Mouse (Mus musculus) CD4-positive, CD25-positive, alpha-beta regulatory T cell, adult 4 months (primary cell): Measurements from ENCODE around the gene Cenpv. TPM values are rescaled to one million over a fixed set of nuclear protein-coding genes. Genes with fewer than 3 reads are reported as not detected.

Source experiments
- ATAC-seq: one replicate; pipeline ENCODE4 v1.8.0; 2017
- polyA plus RNA-seq, 2 experiments: library from polyadenylated mRNA; unstranded; fragments of 100-300 nt; shearing (Covaris generic); gene quantifications; one replicate each; pipeline ENCODE4 v1.2.1; 2017

Cenpv gene
- polyA plus RNA-seq = 1 to 10 TPM in 1 of 2 experiments, under 1 TPM in 1; 0.74 to 2.3 TPM

GRCm38 (mm10) chr11:62539089-62539890 is at the start of gene Cenpv:
TSS of gene Cenpv (minus strand) at chr11:62539261.
- peak; percentile 51 for ATAC-seq

GRCm38 (mm10) chr11:62587034-62587433 is 48.0 kb upstream of the Cenpv start:
- ATAC-seq = no peak

GRCm38 (mm10) chr11:62584671-62585206 is 45.7 kb upstream of the Cenpv start:
- no peak for ATAC-seq

- ATAC-seq = no peak
Observed at GRCm38 (mm10) chr11:62583031-62583430, 44.0 kb upstream of the Cenpv start.

- ATAC-seq = peak; percentile 76
Observed at GRCm38 (mm10) chr11:62576530-62577152, 37.6 kb upstream of the Cenpv start.

GRCm38 (mm10) chr11:62575659-62576438 is 36.8 kb upstream of the Cenpv start:
- ATAC-seq = no peak

- ATAC-seq = peak; percentile 54
Observed at GRCm38 (mm10) chr11:62575297-62575658, 36.2 kb upstream of the Cenpv start.

- no peak for ATAC-seq
Observed at GRCm38 (mm10) chr11:62574703-62575085, 35.6 kb upstream of the Cenpv start.

GRCm38 (mm10) chr11:62573959-62574702 is 35.1 kb upstream of the Cenpv start, which contains the start of gene Trpv2:
TSS of gene Trpv2 (plus strand) at chr11:62574486.
- ATAC-seq = peak; percentile 69

- no peak for ATAC-seq
Observed at GRCm38 (mm10) chr11:62568300-62568699, 29.2 kb upstream of the Cenpv start.

- no peak for ATAC-seq
Observed at GRCm38 (mm10) chr11:62566211-62566610, 27.1 kb upstream of the Cenpv start.

- ATAC-seq = no peak
Observed at GRCm38 (mm10) chr11:62565747-62566146, 26.7 kb upstream of the Cenpv start.

- no peak for ATAC-seq
Observed at GRCm38 (mm10) chr11:62563590-62563989, 24.5 kb upstream of the Cenpv start.

- no peak for ATAC-seq
Observed at GRCm38 (mm10) chr11:62560463-62561016, 21.5 kb upstream of the Cenpv start.

GRCm38 (mm10) chr11:62558961-62559646 is 20.0 kb upstream of the Cenpv start:
- ATAC-seq = peak; percentile 55

- ATAC-seq = no peak
Observed at GRCm38 (mm10) chr11:62558152-62558551, 19.1 kb upstream of the Cenpv start.

- no peak for ATAC-seq
Observed at GRCm38 (mm10) chr11:62557205-62557604, 18.1 kb upstream of the Cenpv start.

- ATAC-seq = no peak
Observed at GRCm38 (mm10) chr11:62555896-62556412, 16.9 kb upstream of the Cenpv start.

- ATAC-seq = no peak
Observed at GRCm38 (mm10) chr11:62554934-62555517, 16.0 kb upstream of the Cenpv start.

GRCm38 (mm10) chr11:62554163-62554855 is 15.2 kb upstream of the Cenpv start:
- no peak for ATAC-seq
